Mouse (Mus musculus) kidney, adult 2 months (tissue): ENCODE measurements around the gene Reg3d.

Source experiments
- CTCF ChIP-seq: fragments of 200-500 bp; conservative IDR thresholded peaks from 2 replicates; pipeline ENCODE4 v1.5.1; 2011; ENCODE audit warnings: low read depth, mild to moderate bottlenecking, control low read depth, low read length, moderate library complexity, mixed read lengths; ENCODE audit not compliant: insufficient read depth, insufficient read length
- POLR2A ChIP-seq: fragments of 200-500 bp; IDR thresholded peaks from one replicate; pipeline ENCODE4 v1.6.1; 2011; ENCODE audit warnings: low read depth, low read length, control low read depth

DNA sequence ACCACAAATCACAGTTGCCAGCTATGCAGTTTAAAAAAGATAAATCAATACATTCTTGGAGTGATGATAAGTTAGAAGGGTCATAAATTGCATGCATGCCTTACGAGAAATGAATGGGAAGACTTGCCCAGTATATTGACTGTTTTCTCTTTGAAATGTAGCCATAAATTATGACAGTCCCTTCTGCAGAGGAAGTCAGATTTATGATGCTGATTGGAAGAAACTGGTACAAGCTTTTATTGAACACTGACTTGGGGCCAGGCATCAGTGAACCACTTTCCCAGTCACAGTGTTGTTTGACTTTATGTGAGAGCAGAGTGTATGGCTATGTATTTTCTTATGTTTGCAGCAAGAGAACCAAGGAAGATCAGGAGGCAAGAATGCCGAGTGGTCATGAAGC, 37.0 kb downstream of the Reg3d start:
- TF ChIP-seq POLR2A (no peak), CTCF (no peak)
